Mouse (Mus musculus) G1E (cell line): ENCODE results near the gene Dph2.

Experiments
- CTCF ChIP-seq: IDR thresholded peaks from 2 replicates; pipeline ENCODE4 v1.5.1; 2012; ENCODE audit warnings: low read depth, low read length, inconsistent platforms, mixed read lengths
- GATA1 ChIP-seq: IDR thresholded peaks from 2 replicates; pipeline ENCODE4 v1.6.1; 2012; ENCODE audit warnings: borderline replicate concordance, low read length, inconsistent platforms, mixed read lengths

- TF ChIP-seq CTCF (peak; percentile 55), GATA1 (no peak)
Measured at GRCm38 (mm10) chr4:117858794-117859193, 33.0 kb downstream of the Dph2 start.
